Mouse (Mus musculus) E14TG2a.4 (cell line): ENCODE results near the gene Zfp91.

Experiments used
- CTCF ChIP-seq: conservative IDR thresholded peaks from 2 replicates; pipeline ENCODE4 v1.5.1; 2014; ENCODE audit warnings: low read length
- NANOG ChIP-seq: IDR thresholded peaks from 2 replicates; pipeline ENCODE4 v1.6.1; 2014; ENCODE audit warnings: borderline replicate concordance, low read length, mixed read lengths
- POU5F1 ChIP-seq: IDR thresholded peaks from 2 replicates; pipeline ENCODE4 v1.6.1; 2014; ENCODE audit warnings: low read length, borderline replicate concordance

DNA sequence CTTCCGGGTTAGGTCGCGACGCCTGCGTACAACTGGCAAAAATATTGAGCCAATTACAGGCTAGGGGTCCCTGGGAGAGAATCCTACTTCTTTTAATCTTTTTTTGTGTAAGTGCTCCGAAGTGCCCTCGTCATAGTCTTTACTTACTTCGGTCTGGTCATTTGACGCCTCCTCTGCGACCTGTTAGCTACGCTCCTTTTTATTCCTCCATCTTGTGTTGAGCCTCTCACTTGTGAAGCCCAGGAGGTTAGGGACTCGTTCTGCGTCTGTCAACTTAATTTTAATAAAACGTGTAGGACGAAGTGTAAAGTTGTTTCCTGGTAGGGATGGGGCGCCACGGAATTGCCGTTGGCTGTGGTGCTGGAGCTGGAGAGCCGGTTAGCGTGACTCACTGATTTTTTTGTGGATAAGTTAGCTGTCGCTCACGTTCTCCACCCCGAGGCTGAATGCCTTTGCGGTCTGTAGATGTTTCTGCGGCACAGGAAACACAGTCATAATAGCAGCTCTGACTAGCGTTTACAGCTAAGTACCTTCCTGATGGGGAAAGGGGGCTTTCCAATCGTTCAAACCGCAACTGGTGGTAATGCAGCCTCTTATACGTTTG is 504 bp upstream of the Zfp91 start:
- TF ChIP-seq CTCF (no peak), NANOG (no peak), POU5F1 (no peak)
